Mouse (Mus musculus) c-Kit-positive CD71-positive TER-119-positive erythroid progenitor cells, embryonic 14.5 days (primary cell): ENCODE measurements around the gene Krtap10-4.
"Not testable (repeated sequence)": the region's sequence is repeated elsewhere in the genome, so short reads cannot be mapped to it uniquely, and the experiment has no call there.

Source experiments
- DNase-seq: peaks from one replicate; pipeline ENCODE4 v3.0.0-alpha.2; 2013; ENCODE audit warnings: low spot score

The Krtap10-4 gene

GRCm38 (mm10) chr10:77788621-77789020 lies 38.3 kb downstream of the Krtap10-4 start:
- no peak for DNase-seq

- not testable (repeated sequence) for DNase-seq
These were observed 39.0 kb downstream of the Krtap10-4 start, which contains the start of gene Gm7137 for GRCm38 (mm10) chr10:77787876-77788275. Gm7137 (minus strand) TSS chr10:77788200.

GRCm38 (mm10) chr10:77783396-77783795 lies 43.5 kb downstream of the Krtap10-4 start:
- DNase-seq, result not testable (repeated sequence)

GRCm38 (mm10) chr10:77782442-77782841 lies 44.5 kb downstream of the Krtap10-4 start, which contains the start of gene Gm3250:
Gm3250 (minus strand) TSS chr10:77782542.
- DNase-seq, result not testable (repeated sequence)

GRCm38 (mm10) chr10:77776844-77777243 lies 50.1 kb downstream of the Krtap10-4 start, which contains the start of gene Gm7138:
Gm7138 (minus strand) TSS chr10:77776944.
- DNase-seq, result not testable (repeated sequence)
